Mouse (Mus musculus) thymus, adult 2 months (tissue): ENCODE results near the gene Slc31a1. TPM values are rescaled to one million over a fixed set of nuclear protein-coding genes. Genes with fewer than 3 reads are reported as not detected.

ENCODE experiments used
- DNase-seq: peaks from one replicate; pipeline ENCODE4 v3.0.0; 2021
- H3K27ac ChIP-seq: fragments of 200-500 bp; 2 replicates; pipeline ENCODE4 v1.5.1; 2012; ENCODE audit warnings: low read length, control low read depth; ENCODE audit not compliant: control insufficient read depth, insufficient read depth
- H3K27me3 ChIP-seq: fragments of 200-500 bp; 2 replicates; pipeline ENCODE4 v1.6.1; 2012; ENCODE audit warnings: mild to moderate bottlenecking, low read length, moderate library complexity, mixed read lengths; ENCODE audit not compliant: control insufficient read depth, insufficient read depth
- H3K36me3 ChIP-seq: fragments of 200-500 bp; 2 replicates; pipeline ENCODE4 v1.6.1; 2012; ENCODE audit warnings: mild to moderate bottlenecking, low read length, moderate library complexity; ENCODE audit not compliant: control insufficient read depth, insufficient read depth
- H3K4me1 ChIP-seq: fragments of 200-500 bp; replicated peaks from 2 replicates; pipeline ENCODE4 v1.6.1; 2012; ENCODE audit warnings: low read length; ENCODE audit not compliant: control insufficient read depth, insufficient read depth
- H3K4me3 ChIP-seq: fragments of 200-500 bp; 2 replicates; pipeline ENCODE4 v1.5.1; 2012; ENCODE audit warnings: mild to moderate bottlenecking, low read length, control low read depth, moderate library complexity; ENCODE audit not compliant: control insufficient read depth, insufficient read depth
- CTCF ChIP-seq: fragments of 200-500 bp; IDR thresholded peaks from 2 replicates; pipeline ENCODE4 v1.5.1; 2012; ENCODE audit warnings: mild to moderate bottlenecking, control low read depth, low read length, moderate library complexity, borderline replicate concordance; ENCODE audit not compliant: control insufficient read depth, poor library complexity, insufficient read depth; ENCODE audit errors: extremely low read depth
- POLR2A ChIP-seq: fragments of 200-500 bp; IDR thresholded peaks from 2 replicates; pipeline ENCODE4 v1.6.1; 2012; ENCODE audit warnings: mild to moderate bottlenecking, low read length, control low read depth, moderate library complexity; ENCODE audit not compliant: control insufficient read depth, poor library complexity, insufficient read depth; ENCODE audit errors: extremely low read depth
- WGBS: fragments of 180-500 bp; shearing (Covaris S2); methylation state at CpG from one replicate; pipeline ENCODE4 v1.1.7; 2018; 5-methylcytosine and 5-hydroxymethylcytosine counted together
- polyA plus RNA-seq: library from polyadenylated mRNA; depleted of rRNA; stranded (reverse); fragments of >200 nt; gene quantifications from 2 replicates; pipeline ENCODE4 v1.2.3, GENCODE M21; 2012

Gene Slc31a1
- polyA plus RNA-seq, 1 experiment: 10.5 TPM

GRCm38 (mm10) chr4:62427978-62428758 lies 67.6 kb downstream of the Slc31a1 start:
- Histone ChIP-seq H3K27ac (no peak overlapping the region), H3K4me3 (no peak overlapping the region), H3K4me1 (no peaks in the 10 kb centered on the region), H3K27me3 (no peaks in the 10 kb centered on the region; the same call in 1 of the 2 replicates), H3K36me3 (peaks cover 16% of the 10 kb centered on the region)
- DNase-seq: no peak
- TF ChIP-seq CTCF (no peak), POLR2A (no peak)
- 84% methylated on average over 17 of the region's 17 CpGs for WGBS

DNA sequence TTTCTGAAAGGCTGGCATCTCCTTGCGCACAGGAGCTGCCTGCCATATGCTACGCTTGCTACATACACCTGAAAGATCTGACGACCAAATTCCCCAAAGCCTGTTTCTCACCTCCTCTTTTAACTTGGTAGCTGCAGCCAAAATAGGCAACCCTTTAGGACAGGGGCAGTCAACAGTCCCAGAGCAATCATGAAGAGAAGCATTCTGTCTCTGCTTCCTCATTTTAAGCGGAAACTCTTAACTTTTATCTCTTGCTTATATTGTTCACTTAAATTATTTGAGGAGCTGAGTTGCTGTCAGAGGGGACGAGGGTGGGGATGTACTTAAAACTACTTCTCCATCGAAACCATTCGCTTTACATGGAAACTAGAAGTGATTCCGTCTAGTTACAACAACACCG lies 69.1 kb downstream of the Slc31a1 start:
- H3K4me1 ChIP-seq: no peaks in the 10 kb centered on the region
- H3K27ac ChIP-seq: no peak overlapping the region
- peaks cover 4% of the 10 kb centered on the region; the same call in 1 of the 2 replicates for H3K36me3 ChIP-seq
- WGBS: 93% methylated on average over 9 of the region's 9 CpGs
- no peak overlapping the region for H3K4me3 ChIP-seq
- DNase-seq: no peak
- no peaks in the 10 kb centered on the region; the same call in 1 of the 2 replicates for H3K27me3 ChIP-seq
- no peak for TF ChIP-seq CTCF
- no peak for TF ChIP-seq POLR2A

GRCm38 (mm10) chr4:62430678-62431077 lies 70.2 kb downstream of the Slc31a1 start:
- Histone ChIP-seq H3K4me1 (no peaks in the 10 kb centered on the region), H3K27me3 (no peaks in the 10 kb centered on the region; the same call in 1 of the 2 replicates), H3K27ac (no peak overlapping the region), H3K4me3 (no peak overlapping the region), H3K36me3 (no peaks in the 10 kb centered on the region)
- DNase-seq: no peak
- TF ChIP-seq CTCF (no peak), POLR2A (no peak)

DNA sequence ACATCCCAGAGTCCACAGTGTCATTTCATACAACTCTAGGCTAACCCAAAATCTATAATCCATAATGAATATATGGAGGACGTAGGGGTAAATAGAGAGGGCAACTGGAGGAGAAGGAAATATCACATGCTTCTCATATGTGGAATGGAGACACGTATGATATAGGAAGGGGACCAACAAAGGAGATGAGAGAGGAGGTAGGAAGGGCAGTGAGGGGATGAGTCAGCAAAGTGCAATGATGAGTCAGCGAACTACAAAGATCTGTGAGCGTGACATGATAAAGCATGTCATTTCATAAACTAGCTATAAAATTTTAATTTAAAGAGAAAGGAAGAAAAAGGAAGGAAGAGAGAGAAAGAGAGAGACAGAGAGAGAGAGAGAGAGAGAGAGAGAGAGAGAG lies 71.0 kb downstream of the Slc31a1 start:
- Histone ChIP-seq H3K27ac (no peak overlapping the region), H3K27me3 (no peaks in the 10 kb centered on the region; the same call in 1 of the 2 replicates), H3K4me1 (no peaks in the 10 kb centered on the region), H3K4me3 (no peak overlapping the region), H3K36me3 (no peaks in the 10 kb centered on the region)
- no peak for DNase-seq
- 62% methylated on average over 4 of the region's 4 CpGs for WGBS
- TF ChIP-seq POLR2A: no peak
- no peak for TF ChIP-seq CTCF

DNA sequence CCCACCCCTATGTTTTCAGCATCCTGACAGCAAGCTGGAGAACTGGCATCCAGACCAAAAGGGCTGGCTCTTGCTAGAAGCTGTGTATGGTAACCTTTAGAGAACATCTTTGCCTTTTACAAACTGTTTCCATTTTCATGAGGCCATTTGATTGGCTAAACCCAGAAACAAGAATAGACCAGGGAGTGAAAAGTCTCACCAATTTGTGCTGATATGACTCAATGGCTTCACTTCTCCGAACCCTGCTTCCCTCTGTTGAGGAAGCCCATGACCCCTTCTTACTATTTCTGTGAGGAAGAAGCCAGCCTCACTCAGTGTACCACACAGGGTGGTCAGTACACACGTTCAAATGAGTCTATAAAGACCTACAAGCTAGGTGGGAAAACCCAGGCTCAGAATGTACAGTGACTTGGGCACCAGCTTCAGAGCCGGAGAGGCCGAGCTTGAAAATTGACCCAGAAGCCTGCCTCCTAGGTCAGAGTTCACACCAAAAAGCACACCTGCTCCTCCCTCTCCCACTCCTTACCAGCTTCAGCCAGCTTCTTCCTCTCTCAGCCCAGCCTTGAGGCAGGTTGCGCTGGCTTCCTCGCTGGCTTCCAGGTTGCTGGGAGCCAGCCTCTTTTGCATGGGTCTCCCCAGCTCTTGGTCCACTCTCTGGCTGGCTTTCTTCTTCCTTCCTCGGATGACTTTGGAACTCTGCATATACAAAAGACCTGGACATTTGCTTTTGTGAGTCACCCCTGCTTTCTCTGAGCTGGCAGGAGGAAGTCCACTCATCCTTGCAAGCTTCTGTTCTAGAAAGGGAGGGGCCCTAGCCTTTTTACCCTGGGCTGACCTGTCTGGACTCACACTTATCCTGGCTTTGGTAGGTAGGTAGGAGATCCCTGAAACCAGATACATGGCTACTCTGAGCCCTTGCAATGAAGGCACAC lies 73.7 kb downstream of the Slc31a1 start:
- H3K4me3 ChIP-seq: no peak overlapping the region
- 85% methylated on average over 7 of the region's 7 CpGs for WGBS
- no peak overlapping the region for H3K27ac ChIP-seq
- H3K27me3 ChIP-seq: no peaks in the 10 kb centered on the region
- no peak for TF ChIP-seq CTCF
- no peak for TF ChIP-seq POLR2A
- H3K4me1 ChIP-seq: no peaks in the 10 kb centered on the region
- DNase-seq: no peak
- H3K36me3 ChIP-seq: no peaks in the 10 kb centered on the region

GRCm38 (mm10) chr4:62435081-62435480 lies 74.6 kb downstream of the Slc31a1 start, which contains the start of gene Rnf183:
Gene Rnf183 (minus strand): TSS chr4:62435252.
- no peak for DNase-seq
- TF ChIP-seq CTCF (no peak), POLR2A (no peak)
- Histone ChIP-seq H3K27ac (no peak within 1 kb of the TSS), H3K27me3 (no peaks in the 10 kb centered on the region), H3K4me3 (no peak within 1 kb of the TSS), H3K4me1 (no peaks in the 10 kb centered on the region), H3K36me3 (no peaks in the 10 kb centered on the region)
- 93% methylated on average over 6 of the region's 6 CpGs for WGBS
